Mouse (Mus musculus) hindbrain, embryonic 16.5 days (tissue): Measurements from ENCODE around the gene Aars2. TPM values are rescaled to one million over a fixed set of nuclear protein-coding genes. Genes with fewer than 3 reads are reported as not detected.

ENCODE experiments used
- ATAC-seq: fragments of 200-750 bp; cut with Nextera tagmentation; 2 replicates; pipeline ENCODE4 v1.8.0; 2017; ENCODE audit warnings: moderate TSS enrichment, moderate library complexity
- H3K27ac ChIP-seq: fragments of 300-500 bp; sonication (generic); 2 replicates; pipeline ENCODE4 v1.5.1; 2014; ENCODE audit warnings: low read depth, mild to moderate bottlenecking, control low read depth, low read length, moderate library complexity
- H3K27me3 ChIP-seq: fragments of 300-500 bp; sonication (generic); replicated peaks from 2 replicates; pipeline ENCODE4 v1.6.1; 2014; ENCODE audit warnings: low read length; ENCODE audit not compliant: control insufficient read depth, insufficient read depth
- H3K36me3 ChIP-seq: fragments of 300-500 bp; sonication (generic); 2 replicates; pipeline ENCODE4 v1.6.1; 2014; ENCODE audit warnings: mild to moderate bottlenecking, low read length, moderate library complexity, mixed read lengths; ENCODE audit not compliant: control insufficient read depth, insufficient read depth
- H3K4me1 ChIP-seq: fragments of 300-500 bp; sonication (generic); 2 replicates; pipeline ENCODE4 v1.6.1; 2014; ENCODE audit warnings: low read depth, low read length; ENCODE audit not compliant: control insufficient read depth, insufficient read depth
- H3K4me2 ChIP-seq: fragments of 300-500 bp; sonication (generic); 2 replicates; pipeline ENCODE4 v1.6.1; 2014; ENCODE audit warnings: mild to moderate bottlenecking, low read length, control low read depth, moderate library complexity
- H3K4me3 ChIP-seq: fragments of 300-500 bp; sonication (generic); 2 replicates; pipeline ENCODE4 v1.5.1; 2014; ENCODE audit warnings: mild to moderate bottlenecking, low read length, control low read depth, moderate library complexity
- H3K9ac ChIP-seq: fragments of 300-500 bp; sonication (generic); 2 replicates; pipeline ENCODE4 v1.6.1; 2014; ENCODE audit warnings: low read depth, mild to moderate bottlenecking, control low read depth, low read length, moderate library complexity
- H3K9me3 ChIP-seq: fragments of 300-500 bp; sonication (generic); 2 replicates; pipeline ENCODE4 v1.6.1; 2014; ENCODE audit warnings: mild to moderate bottlenecking, low read length, moderate library complexity; ENCODE audit not compliant: control insufficient read depth
- WGBS: fragments of 180-500 bp; shearing (Covaris S2); extraction: QIAGEN DNeasy Blood & Tissue Kit; methylation state at CpG from one replicate; pipeline ENCODE4 v1.1.7; 2014; 5-methylcytosine and 5-hydroxymethylcytosine counted together
- polyA plus RNA-seq: library from polyadenylated mRNA; unstranded; fragments of >200 nt; fragmentation: Nextera tagmentation; extraction: Ambion mirVana; gene quantifications from 2 replicates; pipeline ENCODE4 v1.2.1, GENCODE M21; 2015

Aars2 gene
- polyA plus RNA-seq, 1 experiment from 2014 or later = 20.6 TPM

GRCm38 (mm10) chr17:45549617-45550181, 43.1 kb downstream of the Aars2 start, which contains the start of gene Tmem151b:
Gene Tmem151b (minus strand): TSS chr17:45549677.
- Histone ChIP-seq H3K4me1 (peaks cover 31% of the 10 kb centered on the region), H3K27ac (peak within 1 kb of the TSS; percentile 95), H3K4me3 (peak within 1 kb of the TSS; percentile 85), H3K27me3 (peaks cover 5% of the 10 kb centered on the region; the same call in 1 of the 2 replicates), H3K9ac (peak within 1 kb of the TSS; percentile 98), H3K4me2 (peak within 1 kb of the TSS; percentile 87), H3K9me3 (no peaks in the 10 kb centered on the region), H3K36me3 (peaks cover 6% of the 10 kb centered on the region; the same call in 1 of the 2 replicates)
- ATAC-seq = peak; percentile 57
- 1% methylated on average over 11 of the region's 29 CpGs for WGBS

GRCm38 (mm10) chr17:45550253-45550652, 43.6 kb downstream of the Aars2 start:
- no peak for ATAC-seq
- 25% methylated on average over 5 of the region's 5 CpGs for WGBS
- Histone ChIP-seq H3K36me3 (peaks cover 2% of the 10 kb centered on the region; the same call in 1 of the 2 replicates), H3K27me3 (peaks cover 4% of the 10 kb centered on the region; the same call in 1 of the 2 replicates), H3K9ac (peak overlapping the region; percentile 98), H3K27ac (peak overlapping the region; percentile 95), H3K4me3 (peak overlapping the region; percentile 85), H3K9me3 (no peaks in the 10 kb centered on the region), H3K4me2 (peak overlapping the region; percentile 87), H3K4me1 (peaks cover 28% of the 10 kb centered on the region)

- H3K9me3 ChIP-seq = no peaks in the 10 kb centered on the region
- no peak overlapping the region for H3K9ac ChIP-seq
- no peak overlapping the region for H3K4me2 ChIP-seq
- H3K27me3 ChIP-seq = peaks cover 4% of the 10 kb centered on the region
- peaks cover 27% of the 10 kb centered on the region for H3K4me1 ChIP-seq
- H3K36me3 ChIP-seq = no peaks in the 10 kb centered on the region
- H3K27ac ChIP-seq = no peak overlapping the region
- WGBS = 56% methylated on average over 7 of the region's 7 CpGs
- no peak overlapping the region for H3K4me3 ChIP-seq
- ATAC-seq = no peak
These were observed 44.7 kb downstream of the Aars2 start for GRCm38 (mm10) chr17:45551249-45551796.

- H3K36me3 ChIP-seq = no peaks in the 10 kb centered on the region
- H3K4me3 ChIP-seq = no peak overlapping the region
- peak; percentile 31 for ATAC-seq
- no peaks in the 10 kb centered on the region for H3K9me3 ChIP-seq
- no peaks in the 10 kb centered on the region; the same call in none of the 2 replicates for H3K27me3 ChIP-seq
- no peak overlapping the region for H3K27ac ChIP-seq
- H3K4me2 ChIP-seq = 0 out of 2 replicates have a peak overlapping the region, but pooled peaks have one; percentile 10
- H3K9ac ChIP-seq = no peak overlapping the region
- H3K4me1 ChIP-seq = peaks cover 31% of the 10 kb centered on the region
- WGBS = 6% methylated on average over 8 of the region's 8 CpGs
These were observed 45.3 kb downstream of the Aars2 start for GRCm38 (mm10) chr17:45551816-45552451.

- H3K4me1 ChIP-seq = peaks cover 24% of the 10 kb centered on the region
- 87% methylated on average over 3 of the region's 3 CpGs for WGBS
These were observed 46.4 kb downstream of the Aars2 start for GRCm38 (mm10) chr17:45553065-45553464.

GRCm38 (mm10) chr17:45554420-45554819, 47.8 kb downstream of the Aars2 start:
- H3K9ac ChIP-seq = no peak overlapping the region
- 36% methylated on average over 1 of the region's 1 CpGs for WGBS
- no peak for ATAC-seq

More at GRCm38 (mm10) chr17:45553065-45553464, 46.4 kb downstream of the Aars2 start:
- H3K4me3 ChIP-seq = no peak overlapping the region
- H3K27ac ChIP-seq = no peak overlapping the region
- H3K4me2 ChIP-seq = no peak overlapping the region
- no peak overlapping the region for H3K9ac ChIP-seq
- no peak for ATAC-seq
- H3K27me3 ChIP-seq = peaks cover 2% of the 10 kb centered on the region
- H3K36me3 ChIP-seq = no peaks in the 10 kb centered on the region
- no peaks in the 10 kb centered on the region for H3K9me3 ChIP-seq

GRCm38 (mm10) chr17:45555452-45556106, 48.9 kb downstream of the Aars2 start, which contains the start of gene Nfkbie:
Gene Nfkbie (plus strand): TSS chr17:45555703.
- H3K27me3 ChIP-seq = peaks cover 2% of the 10 kb centered on the region
- H3K4me1 ChIP-seq = peaks cover 15% of the 10 kb centered on the region
- WGBS = under 1% methylated on average over 45 of the region's 45 CpGs
- H3K27ac ChIP-seq = 0 out of 2 replicates have a peak within 1 kb of the TSS, but pooled peaks have one; percentile 1
- no peaks in the 10 kb centered on the region for H3K36me3 ChIP-seq
- H3K4me2 ChIP-seq = peak within 1 kb of the TSS; percentile 89
- peak within 1 kb of the TSS; percentile 68 for H3K9ac ChIP-seq
- peak within 1 kb of the TSS; percentile 74 for H3K4me3 ChIP-seq
- peak; percentile 71 for ATAC-seq
- no peaks in the 10 kb centered on the region for H3K9me3 ChIP-seq

More at GRCm38 (mm10) chr17:45554420-45554819, 47.8 kb downstream of the Aars2 start:
- Histone ChIP-seq H3K9me3 (no peaks in the 10 kb centered on the region), H3K4me3 (no peak overlapping the region), H3K4me2 (no peak overlapping the region), H3K27me3 (peaks cover 2% of the 10 kb centered on the region), H3K36me3 (no peaks in the 10 kb centered on the region), H3K4me1 (peaks cover 24% of the 10 kb centered on the region), H3K27ac (no peak overlapping the region)

GRCm38 (mm10) chr17:45556107-45556489, 49.5 kb downstream of the Aars2 start:
- Histone ChIP-seq H3K4me1 (peaks cover 15% of the 10 kb centered on the region), H3K9ac (peak overlapping the region; percentile 68), H3K36me3 (no peaks in the 10 kb centered on the region), H3K9me3 (no peaks in the 10 kb centered on the region), H3K27ac (no peak overlapping the region), H3K4me3 (peak overlapping the region; percentile 74), H3K4me2 (peak overlapping the region; percentile 89), H3K27me3 (peaks cover 2% of the 10 kb centered on the region)
- no peak for ATAC-seq
- WGBS = 1% methylated on average over 14 of the region's 14 CpGs
